Mouse (Mus musculus): Measurements from ENCODE around the gene Zfp574.

DNA sequence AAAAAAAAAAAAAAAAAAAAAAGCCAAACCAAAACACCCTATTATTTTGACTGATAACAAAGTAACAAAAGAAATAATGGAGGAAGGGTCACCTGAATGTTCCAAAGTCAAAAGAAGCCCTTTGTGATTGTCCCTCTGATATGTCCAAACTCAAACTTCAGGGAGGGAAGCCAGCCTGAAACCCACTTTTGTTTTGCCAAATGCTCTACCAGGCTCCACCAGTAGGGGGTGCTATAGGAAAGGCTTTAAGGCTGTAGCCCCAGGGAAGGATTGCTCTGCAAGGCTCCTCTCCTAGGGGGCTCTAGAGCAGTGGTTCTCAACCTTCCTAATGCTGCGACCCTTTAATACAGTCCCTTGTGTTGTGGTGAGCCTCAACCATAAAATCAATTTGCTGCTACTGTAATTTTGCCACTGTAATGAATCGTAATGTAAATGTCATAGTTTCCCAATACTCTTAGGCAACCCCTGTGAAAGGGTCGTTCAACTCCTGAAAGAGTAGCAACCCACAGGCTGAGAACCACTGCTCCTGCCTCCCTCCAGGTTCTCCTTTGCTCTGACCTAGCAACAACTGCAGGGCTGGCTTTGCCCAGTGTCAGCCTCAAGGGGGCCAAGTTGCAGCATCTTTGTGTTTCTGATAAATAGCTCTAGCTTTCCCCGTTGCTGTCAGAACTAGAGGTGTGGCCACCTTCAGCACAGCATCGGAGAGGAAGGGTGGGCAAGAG, 42.2 kb upstream of the Zfp574 start:
- peak; percentile 92 for TF ChIP-seq CTCF (IDR thresholded peaks at IDR 0.05)
- TF ChIP-seq EP300 (IDR thresholded peaks at IDR 0.05; ENCODE audit: insufficient read depth, low read depth, low read length), result 0 out of 2 replicates have a peak, but pooled peaks have one; percentile 35

Data from heart, adult 2 months (tissue).